Mouse (Mus musculus) gastrocnemius, postnatal 4 days (tissue): ENCODE measurements around the gene Sort1. TPM values are rescaled to one million over a fixed set of nuclear protein-coding genes. Genes with fewer than 3 reads are reported as not detected.
"Not testable (repeated sequence)": the region's sequence is repeated elsewhere in the genome, so short reads cannot be mapped to it uniquely, and the experiment has no call there.

Experiments
- DNase-seq, 2 experiments: peaks; one replicate each; pipeline ENCODE4 v3.0.0; 2021 to 2022; ENCODE audit warnings: low spot score in 2 of 2, mixed read lengths in 2 of 2
- long read RNA-seq, 2 experiments: library from polyadenylated mRNA; stranded (forward); transcript quantifications; one replicate each; pipeline ENCODE4 v2.0.0; 2021
- total RNA-seq, 2 experiments: library from RNA; stranded (reverse); gene quantifications; 2 replicates each; pipeline ENCODE4 v1.2.3; 2021

The Sort1 gene
- 10 to 100 TPM; 54.6 to 59.9 TPM for total RNA-seq
- long read RNA-seq, experiment 1, full-length matches to known transcripts: 21 of 47 reads
- long read RNA-seq, experiment 1, partial matches to known transcripts: 4 of 47 reads
- long read RNA-seq, experiment 1, other reads (novel, unspliced or antisense): 22 of 47 reads
- long read RNA-seq, experiment 2, full-length matches to known transcripts: 20 of 62 reads
- long read RNA-seq, experiment 2, partial matches to known transcripts: 4 of 62 reads
- long read RNA-seq, experiment 2, other reads (novel, unspliced or antisense): 38 of 62 reads

GRCm38 (mm10) chr3:108283781-108284601, at the start of gene Sort1:
Gene Sort1, plus strand, starts transcription at chr3:108284082.
- peak; percentile 71 to 83 for DNase-seq

DNA sequence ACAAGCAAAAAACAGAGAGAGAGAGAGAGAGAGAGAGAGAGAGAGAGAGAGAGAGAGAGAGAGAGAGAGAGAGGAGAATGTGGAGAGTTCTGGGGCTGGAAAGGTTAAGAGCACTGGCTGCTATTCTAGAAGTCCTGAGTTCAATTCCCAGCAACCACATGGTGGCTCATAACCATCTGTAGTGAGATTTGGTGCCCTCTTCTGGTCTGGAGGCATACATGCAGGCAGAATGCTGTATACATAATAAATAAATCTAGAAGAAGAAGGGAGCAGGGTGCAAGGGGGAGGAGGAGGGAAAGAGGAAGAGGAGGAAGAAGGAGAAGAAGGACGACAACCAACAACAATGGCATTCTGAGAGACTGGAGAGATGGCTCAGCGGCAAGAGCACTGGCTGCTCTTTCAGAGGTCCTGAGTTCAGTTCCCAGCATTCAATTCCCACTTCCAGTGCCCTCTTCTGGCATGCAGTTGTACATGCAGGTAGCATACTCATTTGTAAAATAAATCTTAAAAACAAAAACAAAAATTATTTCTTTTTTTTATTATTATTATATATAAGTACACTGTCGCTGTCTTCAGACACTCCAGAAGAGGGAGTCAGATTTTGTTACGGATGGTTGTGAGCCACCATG, 46.3 kb upstream of the Sort1 start:
- DNase-seq: not testable (repeated sequence)

DNA sequence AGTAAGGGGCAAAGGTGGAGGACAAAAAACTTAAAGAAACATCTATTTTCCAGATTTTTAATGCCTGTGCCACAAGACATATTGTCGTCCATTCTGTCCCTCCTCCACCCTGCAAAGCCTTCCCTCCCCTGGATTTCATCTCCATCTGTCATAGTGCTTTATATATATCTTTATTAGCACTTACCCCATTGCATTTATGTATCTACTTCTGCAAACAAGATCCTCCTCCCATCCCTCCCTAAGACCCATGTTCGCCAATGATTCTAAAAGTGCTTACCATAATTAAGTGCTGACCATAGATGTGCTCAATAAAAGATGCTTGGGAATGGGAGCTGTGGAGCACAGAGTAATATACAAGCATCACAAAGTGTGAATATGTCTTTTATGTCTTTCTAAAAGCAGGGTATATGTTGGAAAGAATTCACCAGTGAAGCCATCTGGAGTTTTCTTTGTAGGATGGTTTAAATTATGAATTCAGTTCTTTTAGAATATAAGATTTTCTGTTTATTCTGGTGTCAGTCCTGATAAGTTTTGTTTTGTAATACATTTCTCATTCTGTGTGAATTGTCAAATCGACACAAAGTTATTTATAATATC, 42.5 kb upstream of the Sort1 start:
- DNase-seq: no peak

DNA sequence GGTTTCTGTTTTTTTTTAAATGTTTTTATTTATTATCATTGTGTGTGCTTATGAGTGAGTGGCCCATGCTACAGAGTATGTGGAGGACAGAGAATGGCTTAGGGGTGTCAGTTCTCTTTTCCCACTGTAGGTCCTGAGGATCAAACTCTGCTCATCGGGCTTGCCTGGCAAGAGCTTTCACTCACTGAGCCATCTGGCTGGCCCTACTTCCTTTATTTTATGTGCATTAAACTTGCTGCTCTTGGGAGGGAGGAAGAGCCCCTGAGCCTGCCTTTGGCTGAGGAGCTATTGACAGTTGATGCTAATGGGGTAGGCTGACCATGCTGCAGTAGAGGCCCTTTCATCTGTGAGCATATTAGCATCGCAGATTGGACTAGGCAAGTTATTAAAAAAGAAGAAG, 37.0 kb upstream of the Sort1 start:
- DNase-seq: no peak

DNA sequence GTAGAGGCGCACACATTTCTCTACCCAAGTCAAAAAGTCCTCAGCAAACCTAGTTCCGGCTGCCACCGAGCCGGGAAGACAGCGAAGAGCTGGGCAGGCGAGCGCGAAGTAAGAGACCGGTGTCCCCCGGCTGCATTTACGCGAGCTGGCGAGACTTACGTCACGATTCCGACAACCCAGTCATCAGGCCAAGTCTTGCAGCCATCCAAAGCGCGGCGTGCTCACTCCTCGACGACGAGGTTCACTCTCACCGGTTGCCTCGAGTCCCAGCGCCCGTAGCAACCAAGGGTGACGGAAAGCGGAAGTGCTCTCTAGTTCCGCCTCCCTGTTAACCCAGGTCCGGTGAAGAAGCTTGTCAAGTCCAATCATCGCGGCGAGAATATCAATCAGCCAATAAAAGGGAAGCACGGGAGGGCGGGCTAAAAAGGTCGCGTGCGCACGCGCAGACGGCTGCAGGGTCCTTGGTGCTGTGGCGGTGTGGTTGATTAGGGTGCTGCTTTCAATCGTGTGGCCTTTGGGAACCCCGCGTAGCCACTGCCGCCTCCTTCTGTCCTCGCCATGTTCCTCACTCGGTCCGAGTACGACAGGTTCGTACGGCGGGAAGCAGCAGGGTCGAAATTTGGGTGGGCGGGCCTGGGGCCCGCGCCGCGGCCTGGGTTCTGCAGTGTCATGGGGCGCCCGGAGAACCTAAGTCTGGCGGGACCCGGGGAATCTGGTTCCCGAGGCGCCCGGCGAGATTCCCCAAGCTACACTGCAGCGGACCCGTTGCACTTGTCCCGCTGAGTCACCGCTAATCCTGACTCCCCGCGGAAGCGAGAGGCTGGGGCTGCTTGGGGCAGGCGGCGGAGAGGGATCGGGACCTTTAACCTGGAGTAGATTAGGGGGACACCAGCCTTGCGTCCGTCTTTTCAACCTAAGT, 26.9 kb upstream of the Sort1 start, which contains the start of gene Psma5:
Gene Psma5, plus strand, starts transcription at position 208 of the 919 bp plus-strand sequence.
- DNase-seq: peak; percentile 90 to 95

- DNase-seq: no peak
Observed at GRCm38 (mm10) chr3:108257831-108258500, 25.9 kb upstream of the Sort1 start.

DNA sequence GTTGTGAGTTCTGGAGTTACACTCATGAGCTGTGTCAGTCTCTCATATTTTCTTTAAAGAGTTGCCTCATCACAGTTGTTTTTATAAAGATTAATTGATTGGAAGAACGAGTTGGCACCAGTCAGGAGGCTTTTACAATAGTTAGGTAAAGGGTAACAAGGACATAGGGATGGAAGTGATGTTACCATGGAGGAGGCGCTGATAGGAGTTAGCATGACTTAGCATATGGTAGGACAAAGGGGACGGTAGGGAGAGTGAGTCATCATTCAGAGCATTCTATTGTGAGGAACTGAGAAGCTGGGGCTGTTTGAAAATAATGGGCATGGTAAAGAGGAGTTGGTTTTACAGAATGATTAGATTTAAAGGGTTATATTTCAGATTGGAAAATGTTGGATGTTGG, 24.6 kb upstream of the Sort1 start:
- no peak for DNase-seq

DNA sequence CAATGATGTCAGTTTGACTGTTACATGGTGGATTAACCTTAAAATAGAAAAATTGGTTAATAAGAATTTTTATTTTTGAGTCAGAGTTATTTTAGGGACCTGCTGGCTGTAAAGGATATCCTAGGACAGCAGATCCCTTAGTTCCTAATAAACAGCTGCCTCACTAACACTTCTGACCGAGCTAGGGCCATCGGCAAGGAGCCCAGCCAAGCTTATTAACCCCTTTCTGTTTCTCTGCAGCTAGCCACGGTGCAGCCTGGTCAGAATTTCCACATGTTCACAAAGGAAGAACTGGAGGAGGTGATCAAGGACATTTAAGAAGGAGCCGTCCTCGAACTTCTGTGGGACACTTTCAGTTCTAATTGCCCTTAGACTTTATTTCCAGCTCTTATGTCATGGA, 4.4 kb upstream of the Sort1 start:
- not testable (repeated sequence) for DNase-seq

DNA sequence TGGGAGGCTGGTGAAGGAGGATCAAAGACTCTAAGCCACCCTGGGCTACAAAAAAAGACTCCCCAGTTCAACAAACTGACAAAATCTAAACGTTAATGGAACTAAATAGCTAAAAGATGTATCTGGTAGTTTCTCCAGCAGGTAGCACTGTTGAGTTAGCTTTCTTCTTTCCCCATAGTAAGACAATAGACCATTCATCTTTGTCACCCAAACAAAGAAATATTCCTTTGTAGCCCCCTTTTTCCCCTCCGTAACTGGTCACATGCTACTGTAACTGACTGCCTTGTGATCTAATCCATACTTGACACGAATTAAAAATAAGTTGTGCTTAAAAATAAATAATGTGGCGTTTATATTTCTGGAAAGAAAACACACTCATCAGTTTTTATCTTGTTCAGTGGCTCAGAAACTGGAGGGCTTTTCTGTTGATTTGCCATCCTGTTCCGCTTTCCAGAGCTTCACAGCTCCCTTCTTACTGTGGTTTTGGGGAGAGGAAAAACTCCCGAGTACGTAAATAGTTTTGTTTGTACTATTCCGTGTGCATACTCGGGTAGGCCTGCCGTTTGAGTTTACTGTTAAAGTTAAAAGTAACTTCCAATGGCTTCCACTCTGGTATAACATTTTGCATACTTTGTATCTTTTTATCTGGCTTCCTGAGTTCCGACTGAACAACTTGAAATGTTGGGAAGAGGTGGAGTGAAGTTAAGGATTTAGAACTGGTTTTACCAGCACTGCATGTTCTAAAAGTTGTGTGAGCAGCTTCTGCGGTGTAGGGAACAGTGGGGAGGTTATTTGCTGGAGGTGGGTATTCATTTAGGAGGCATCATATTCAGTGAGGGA, 1.3 kb upstream of the Sort1 start:
- no peak for DNase-seq

- DNase-seq: no peak
Observed at GRCm38 (mm10) chr3:108283241-108283561, 681 bp upstream of the Sort1 start.

GRCm38 (mm10) chr3:108285078-108285711, 1.3 kb downstream of the Sort1 start:
- DNase-seq: no peak

- no peak for DNase-seq
Observed at GRCm38 (mm10) chr3:108286671-108287439, 3.0 kb downstream of the Sort1 start.

- DNase-seq: no peak
Observed at GRCm38 (mm10) chr3:108287811-108288805, 4.2 kb downstream of the Sort1 start.

DNA sequence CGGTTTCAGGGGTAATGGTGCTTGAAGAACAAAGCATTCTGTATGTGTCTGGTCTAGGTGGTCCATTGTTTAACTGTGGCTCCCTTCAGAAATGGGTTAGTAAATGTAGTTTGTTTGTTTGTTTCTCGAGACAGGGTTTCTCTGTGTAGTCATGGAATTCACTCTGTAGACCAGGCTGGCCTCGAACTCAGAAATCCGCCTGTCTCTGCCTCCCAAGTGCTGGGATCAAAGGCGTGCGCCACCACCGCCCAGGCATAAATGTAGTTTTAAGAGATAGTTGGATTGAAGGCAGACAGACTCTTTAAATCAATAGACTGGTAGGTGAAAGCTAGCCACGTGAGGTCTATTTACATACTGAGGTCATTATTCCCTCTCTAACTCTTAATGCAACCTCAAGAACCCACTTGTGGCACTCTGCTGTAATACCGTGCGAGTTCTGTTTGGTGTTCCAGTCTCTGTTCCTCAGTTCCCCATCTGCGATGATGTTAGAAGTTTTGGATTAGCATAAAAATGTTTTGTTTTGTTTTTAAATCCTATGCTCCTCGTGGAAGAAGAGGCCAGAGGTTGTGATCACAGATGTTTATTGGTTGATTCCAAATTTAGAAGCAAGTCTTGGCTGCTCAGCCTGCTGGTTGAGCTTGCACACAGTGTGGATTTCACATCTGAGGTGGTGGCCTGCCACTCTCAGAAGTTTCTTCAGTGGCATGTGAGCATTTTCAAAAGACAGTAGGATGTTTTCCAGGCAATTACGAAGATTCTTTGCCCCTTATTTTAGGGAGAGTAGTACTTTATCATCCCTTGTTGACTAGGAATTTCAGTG, 5.6 kb downstream of the Sort1 start:
- no peak for DNase-seq

DNA sequence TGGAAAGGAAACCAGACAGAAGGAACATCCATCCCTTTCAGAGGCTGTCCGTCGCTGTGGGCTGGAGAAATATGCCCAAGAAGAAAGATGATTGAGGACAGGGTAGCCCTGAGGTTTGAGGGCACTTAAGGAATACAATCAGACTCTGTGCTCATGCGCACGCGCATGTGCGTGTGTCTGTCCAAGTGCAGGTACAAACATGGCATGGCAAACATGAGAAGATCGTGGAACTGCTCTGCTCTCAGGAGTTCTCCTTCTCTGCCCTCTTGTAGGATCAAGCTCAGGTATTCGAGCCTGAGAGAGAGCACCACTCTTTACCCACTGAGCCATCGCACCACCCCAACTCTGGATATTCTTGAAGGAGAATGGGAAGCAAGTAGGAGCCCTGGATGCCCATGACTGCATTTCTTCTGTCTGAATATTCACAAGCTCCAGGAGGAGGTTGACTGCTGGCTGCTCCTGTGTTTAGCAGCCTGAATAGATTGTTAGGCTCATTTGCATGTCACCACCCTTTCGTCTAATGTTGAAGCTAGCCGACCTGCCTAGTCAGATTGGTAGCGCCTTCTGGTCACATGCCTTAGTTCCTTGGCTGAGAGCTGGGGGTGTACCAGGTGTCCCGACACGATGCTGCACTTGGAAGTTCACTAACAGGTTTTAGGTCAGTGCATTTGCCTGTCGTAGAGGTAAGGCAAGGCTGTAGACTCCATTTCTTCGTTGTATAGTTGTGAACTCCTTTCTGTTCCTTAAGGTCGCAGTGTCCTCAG, 7.3 kb downstream of the Sort1 start:
- no peak for DNase-seq
